Mouse (Mus musculus) lung, embryonic 14.5 days (tissue): ENCODE results near the gene Ccser1. TPM values are rescaled to one million over a fixed set of nuclear protein-coding genes. Genes with fewer than 3 reads are reported as not detected.
A peak's percentile ranks its signal among the peaks of the same experiment; 100 is the strongest.

Experiments
- ATAC-seq: fragments of 200-750 bp; cut with Nextera tagmentation; 2 replicates; pipeline ENCODE4 v1.8.0; 2017; ENCODE audit warnings: mild to moderate bottlenecking, moderate TSS enrichment, moderate library complexity; ENCODE audit not compliant: insufficient read depth
- DNase-seq: peaks from one replicate; pipeline ENCODE4 v3.0.0-alpha.2; 2015
- H3K27ac ChIP-seq: fragments of 300-500 bp; sonication (generic); 2 replicates; pipeline ENCODE4 v1.5.1; 2014; ENCODE audit warnings: low read depth, mild to moderate bottlenecking, moderate library complexity
- H3K27me3 ChIP-seq: fragments of 300-500 bp; sonication (generic); 2 replicates; pipeline ENCODE4 v1.6.1; 2014; ENCODE audit warnings: low read length, control low read depth; ENCODE audit not compliant: insufficient read depth
- H3K36me3 ChIP-seq: fragments of 300-500 bp; sonication (generic); 2 replicates; pipeline ENCODE4 v1.6.1; 2014; ENCODE audit warnings: control low read depth; ENCODE audit not compliant: insufficient read depth
- H3K4me1 ChIP-seq: fragments of 300-500 bp; sonication (generic); 2 replicates; pipeline ENCODE4 v1.6.1; 2014; ENCODE audit warnings: antibody characterized with exemption, control low read depth; ENCODE audit not compliant: insufficient read depth
- H3K4me2 ChIP-seq: fragments of 300-500 bp; sonication (generic); 2 replicates; pipeline ENCODE4 v1.6.1; 2014; ENCODE audit warnings: mild to moderate bottlenecking
- H3K4me3 ChIP-seq: fragments of 300-500 bp; sonication (generic); 2 replicates; pipeline ENCODE4 v1.5.1; 2014; ENCODE audit warnings: low read depth, low read length
- H3K9ac ChIP-seq: fragments of 300-500 bp; sonication (generic); 2 replicates; pipeline ENCODE4 v1.6.1; 2014
- H3K9me3 ChIP-seq: fragments of 300-500 bp; sonication (generic); 2 replicates; pipeline ENCODE4 v1.6.1; 2016; ENCODE audit warnings: low read depth, low read length, control low read depth
- CTCF ChIP-seq: IDR thresholded peaks from 2 replicates; pipeline ENCODE4 v1.5.1; 2016; ENCODE audit warnings: antibody characterized with exemption, low read depth
- WGBS: fragments of 180-500 bp; shearing (Covaris S2); extraction: QIAGEN DNeasy Blood & Tissue Kit; methylation state at CpG from one replicate; pipeline ENCODE4 v1.1.7; 2014; 5-methylcytosine and 5-hydroxymethylcytosine counted together
- polyA plus RNA-seq: library from polyadenylated mRNA; unstranded; fragments of >200 nt; fragmentation: Nextera tagmentation; extraction: Ambion mirVana; gene quantifications from 2 replicates; pipeline ENCODE4 v1.2.1, GENCODE M21; 2014

Gene Ccser1
- polyA plus RNA-seq, 1 experiment from 2014 or later: 8.9 TPM

DNA sequence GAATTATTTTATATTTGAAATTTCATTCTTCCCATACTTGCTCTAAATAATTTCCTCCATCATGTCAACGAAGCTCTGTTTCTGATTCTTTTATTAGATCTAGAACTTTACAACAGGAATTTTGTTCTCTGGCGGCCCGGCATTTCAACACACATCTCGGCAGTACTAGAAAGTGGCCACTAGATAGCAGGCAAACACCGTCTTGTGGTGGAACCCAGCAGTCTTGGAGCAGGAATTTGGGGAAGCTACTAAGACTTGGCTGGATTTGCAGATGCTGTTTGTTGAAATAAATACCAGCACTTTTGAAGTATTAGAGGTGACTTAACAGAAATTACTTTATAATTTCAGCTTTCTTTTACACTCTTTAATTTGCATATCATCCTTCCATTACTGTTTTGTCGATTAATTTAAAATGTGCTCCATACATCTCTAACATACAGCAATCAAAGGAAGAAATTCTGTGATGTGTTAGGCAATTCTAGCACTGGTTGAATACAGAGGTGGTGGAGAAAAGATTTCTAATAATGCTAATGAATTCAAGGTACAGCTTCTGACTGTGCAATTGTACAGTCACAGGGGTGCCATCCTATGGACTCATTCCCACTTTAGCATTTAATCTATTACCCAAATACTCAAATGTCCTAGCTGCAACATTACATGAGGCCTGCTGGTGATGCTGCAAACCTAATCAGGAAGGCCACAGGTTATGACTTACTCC, 135.9 kb downstream of the Ccser1 start:
- Histone ChIP-seq H3K4me1 (0 out of 2 replicates have a peak, but pooled peaks cover 4% of the 10 kb centered on the region), H3K27ac (no peak overlapping the region), H3K27me3 (no peaks in the 10 kb centered on the region), H3K4me2 (no peak overlapping the region), H3K36me3 (0 out of 2 replicates have a peak, but pooled peaks cover 2% of the 10 kb centered on the region), H3K4me3 (no peak overlapping the region), H3K9me3 (no peaks in the 10 kb centered on the region), H3K9ac (no peak overlapping the region)
- WGBS: 21% methylated on average over 6 of the region's 6 CpGs
- peak; percentile 86 for TF ChIP-seq CTCF
- DNase-seq: peak; percentile 82
- ATAC-seq: peak; percentile 62; the same call in 1 of the 2 replicates

DNA sequence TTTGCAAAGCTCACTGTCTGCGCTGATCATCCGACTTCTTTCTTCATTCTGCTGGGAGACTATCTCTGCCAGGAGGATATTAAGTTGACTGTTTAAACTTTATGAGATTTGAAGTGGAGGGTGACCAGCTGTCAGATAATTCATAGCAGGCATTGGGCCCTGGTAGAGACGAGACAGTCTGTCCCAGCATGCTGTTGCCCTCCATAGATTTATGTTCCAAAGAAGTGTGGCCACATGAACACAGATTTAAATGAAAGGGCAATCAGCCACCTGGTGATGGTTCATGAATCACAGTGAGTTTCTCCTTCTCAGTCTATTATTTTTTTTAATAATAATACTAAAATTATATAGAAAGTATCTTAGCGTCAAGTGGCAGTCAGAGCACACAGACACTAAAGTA, 140.7 kb downstream of the Ccser1 start:
- no peaks in the 10 kb centered on the region for H3K27me3 ChIP-seq
- 0 out of 2 replicates have a peak, but pooled peaks cover 5% of the 10 kb centered on the region for H3K4me1 ChIP-seq
- no peak overlapping the region for H3K4me3 ChIP-seq
- H3K9me3 ChIP-seq: no peaks in the 10 kb centered on the region
- H3K9ac ChIP-seq: no peak overlapping the region
- ATAC-seq (no peak), DNase-seq (no peak)
- no peak overlapping the region for H3K27ac ChIP-seq
- WGBS: 54% methylated on average over 4 of the region's 4 CpGs
- H3K4me2 ChIP-seq: no peak overlapping the region
- H3K36me3 ChIP-seq: no peaks in the 10 kb centered on the region
- no peak for TF ChIP-seq CTCF

DNA sequence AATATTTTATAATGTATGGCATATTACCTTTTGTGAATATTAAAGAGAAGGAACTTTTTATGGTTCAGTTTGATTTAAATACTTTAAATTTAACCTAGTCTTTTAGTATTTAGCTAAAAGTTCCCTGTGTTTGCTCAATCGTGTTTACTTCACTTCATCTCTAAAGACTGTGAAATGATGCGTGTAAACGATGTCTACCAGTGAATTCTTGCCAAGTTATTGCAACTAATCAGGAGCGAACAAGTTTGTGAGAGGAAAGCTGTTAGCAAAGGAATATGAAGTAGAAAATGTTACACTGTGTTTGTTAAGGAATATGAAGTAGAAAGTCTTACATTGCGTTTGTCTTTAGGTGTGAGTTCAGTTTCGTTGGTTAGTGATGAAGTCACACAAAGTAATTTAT, 142.2 kb downstream of the Ccser1 start:
- Histone ChIP-seq H3K4me3 (no peak overlapping the region), H3K36me3 (no peaks in the 10 kb centered on the region), H3K9me3 (no peaks in the 10 kb centered on the region), H3K27me3 (no peaks in the 10 kb centered on the region), H3K9ac (no peak overlapping the region), H3K4me1 (0 out of 2 replicates have a peak, but pooled peaks cover 5% of the 10 kb centered on the region), H3K4me2 (no peak overlapping the region), H3K27ac (no peak overlapping the region)
- DNase-seq (no peak), ATAC-seq (no peak)
- WGBS: 71% methylated on average over 6 of the region's 6 CpGs
- TF ChIP-seq CTCF: no peak

DNA sequence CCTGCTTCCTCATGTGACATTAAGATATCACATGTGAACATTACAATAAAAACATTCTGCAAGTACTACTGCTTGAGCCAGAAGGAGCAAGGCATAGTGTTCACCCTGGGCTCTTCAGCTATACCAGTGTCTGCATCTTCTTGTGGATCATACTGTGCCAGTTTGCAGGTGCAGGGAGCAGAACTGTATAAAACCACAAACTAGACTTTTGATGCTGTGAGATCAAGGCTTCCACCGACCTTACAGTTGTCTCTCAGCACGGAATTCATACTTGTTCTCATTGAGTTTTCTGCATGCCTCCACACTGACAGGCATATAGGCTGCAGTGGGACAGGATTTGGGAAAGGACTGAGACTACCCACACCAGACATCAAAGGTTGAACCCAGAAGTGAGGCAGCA, 146.0 kb downstream of the Ccser1 start:
- DNase-seq (no peak), ATAC-seq (no peak)
- Histone ChIP-seq H3K9ac (no peak overlapping the region), H3K9me3 (no peaks in the 10 kb centered on the region), H3K36me3 (no peaks in the 10 kb centered on the region), H3K27me3 (no peaks in the 10 kb centered on the region), H3K27ac (no peak overlapping the region), H3K4me1 (0 out of 2 replicates have a peak, but pooled peaks cover under 1% of the 10 kb centered on the region), H3K4me2 (no peak overlapping the region), H3K4me3 (no peak overlapping the region)
- no peak for TF ChIP-seq CTCF
- WGBS: 76% methylated on average over 2 of the region's 2 CpGs

DNA sequence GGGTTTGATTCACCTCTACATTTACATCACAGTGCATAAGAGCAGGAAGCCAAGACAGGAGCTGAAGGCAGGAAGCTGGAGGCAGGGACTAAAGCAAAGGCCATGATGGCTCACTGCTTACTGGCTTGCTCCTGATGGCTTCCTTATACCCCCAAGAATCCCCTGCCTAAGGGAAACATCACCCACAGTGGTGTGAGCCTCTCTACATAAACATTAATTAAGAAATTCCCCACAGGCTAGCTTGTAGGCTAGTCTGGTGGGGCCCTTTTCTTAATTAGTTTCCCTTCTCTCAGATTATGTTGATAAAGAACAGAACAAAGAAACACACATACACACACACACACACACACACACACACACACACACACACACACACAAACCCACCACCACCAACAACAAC, 148.9 kb downstream of the Ccser1 start:
- DNase-seq (no peak), ATAC-seq (no peak)
- no peak overlapping the region for H3K4me2 ChIP-seq
- H3K27me3 ChIP-seq: no peaks in the 10 kb centered on the region
- no peaks in the 10 kb centered on the region for H3K9me3 ChIP-seq
- TF ChIP-seq CTCF: no peak
- no peak overlapping the region for H3K4me3 ChIP-seq
- H3K4me1 ChIP-seq: no peaks in the 10 kb centered on the region
- no peak overlapping the region for H3K9ac ChIP-seq
- H3K27ac ChIP-seq: no peak overlapping the region
- H3K36me3 ChIP-seq: no peaks in the 10 kb centered on the region

DNA sequence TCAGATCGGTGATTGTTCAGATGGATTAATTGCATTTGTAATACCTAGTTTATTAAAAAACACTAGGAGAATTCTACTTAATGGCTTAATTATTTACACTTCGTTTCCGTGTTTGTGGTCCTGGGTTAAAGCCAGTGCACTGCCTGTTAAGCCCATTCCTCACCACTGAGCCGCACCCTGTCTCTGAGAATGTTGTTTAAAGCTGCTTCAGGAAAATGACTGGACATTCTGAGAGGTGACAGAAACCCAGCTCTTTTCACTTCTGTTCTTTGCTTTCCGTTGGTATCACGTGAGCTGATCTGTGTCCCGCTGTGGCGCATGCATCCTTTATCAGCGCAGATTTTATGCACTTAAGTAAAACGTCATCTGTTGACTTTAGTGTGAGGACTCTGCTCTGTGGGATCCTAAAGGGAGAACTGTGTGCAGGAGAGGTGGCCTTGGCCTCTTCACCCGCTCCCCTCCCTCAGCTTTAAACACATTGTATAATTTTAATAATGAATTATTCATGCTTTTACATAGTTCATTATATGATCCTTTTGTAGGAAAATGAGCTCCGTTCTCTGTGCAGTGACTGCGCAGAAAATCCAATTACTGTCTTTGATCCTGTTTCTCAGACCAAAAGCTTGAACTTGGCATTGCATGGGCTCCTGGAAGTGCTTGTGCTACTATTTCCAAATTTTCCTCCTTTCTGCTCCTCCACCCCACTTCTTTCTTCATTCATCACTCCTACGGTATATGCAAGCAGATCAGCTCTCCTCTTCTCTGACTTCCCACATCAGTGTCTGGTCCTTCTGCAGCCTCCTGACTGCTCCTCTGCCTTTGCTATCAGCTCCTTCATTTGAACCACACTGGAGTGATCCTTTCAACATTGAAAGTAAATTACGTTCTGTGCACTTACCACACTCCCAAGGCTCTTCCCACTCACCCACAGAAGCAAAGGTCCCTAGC, 149.7 kb downstream of the Ccser1 start:
- 73% methylated on average over 15 of the region's 15 CpGs for WGBS
- no peak for ATAC-seq
- no peak for TF ChIP-seq CTCF
- H3K4me2 ChIP-seq: no peak overlapping the region
- H3K4me1 ChIP-seq: no peaks in the 10 kb centered on the region
- no peaks in the 10 kb centered on the region for H3K36me3 ChIP-seq
- no peak overlapping the region for H3K9ac ChIP-seq
- H3K27ac ChIP-seq: no peak overlapping the region
- no peak overlapping the region for H3K4me3 ChIP-seq
- H3K9me3 ChIP-seq: no peaks in the 10 kb centered on the region
- H3K27me3 ChIP-seq: no peaks in the 10 kb centered on the region
- DNase-seq: no peak

DNA sequence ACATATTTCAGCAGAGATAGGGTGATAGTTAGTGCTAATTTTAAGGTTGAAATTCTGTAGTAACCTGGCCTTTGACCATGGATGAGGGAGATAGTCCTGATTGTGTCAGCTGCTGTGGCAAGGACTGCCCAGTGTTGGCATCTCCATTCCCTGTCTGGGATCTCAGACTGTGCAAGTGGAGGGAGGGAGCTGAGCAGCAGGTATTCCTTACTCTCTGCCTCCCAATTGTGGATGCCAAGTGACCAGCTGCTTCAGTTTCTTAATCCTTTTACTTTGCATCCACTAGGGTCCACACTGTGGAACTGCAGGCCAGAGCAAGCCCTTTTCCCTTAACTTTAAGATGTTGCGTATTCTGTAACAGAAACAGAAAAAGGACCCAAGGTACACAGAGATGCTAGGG, 154.3 kb downstream of the Ccser1 start:
- no peak for TF ChIP-seq CTCF

More for the DNA sequence above, 154.3 kb downstream of the Ccser1 start:
- DNase-seq (no peak), ATAC-seq (no peak)
- Histone ChIP-seq H3K9ac (no peak overlapping the region), H3K4me2 (no peak overlapping the region), H3K27ac (no peak overlapping the region), H3K36me3 (no peaks in the 10 kb centered on the region), H3K4me1 (no peaks in the 10 kb centered on the region), H3K27me3 (no peaks in the 10 kb centered on the region), H3K4me3 (no peak overlapping the region), H3K9me3 (no peaks in the 10 kb centered on the region)
- 93% methylated on average over 1 of the region's 1 CpGs for WGBS
